8 mouse cellular contexts compared by ENCODE assay signal in genomic region chr5:140827896-140828295, GRCm38 (mm10). TPM values are rescaled to one million over a fixed set of nuclear protein-coding genes. Genes with fewer than 3 reads are reported as not detected.
DNase-seq lines count a peak whose midpoint lies in the region; ATAC-seq and TF ChIP-seq lines count a peak whose summit lies in the region.

No protein-coding gene starts in this region.

- H3K27ac ChIP-seq in lung, embryonic 15.5 days: peak overlapping the region; percentile 51
- no peak overlapping the region for H3K27ac ChIP-seq in hindbrain, embryonic 12.5 days
- peak overlapping the region; percentile 57 for H3K27ac ChIP-seq in lung, embryonic 16.5 days (ENCODE audit: low read length)
- H3K27ac ChIP-seq in testis, adult 2 months (ENCODE audit: control insufficient read depth, insufficient read depth, low read depth, low read length): peak overlapping the region; percentile 72

- H3K36me3 ChIP-seq in lung, embryonic 15.5 days: no peaks in the 10 kb centered on the region
- H3K36me3 ChIP-seq in hindbrain, embryonic 12.5 days: 0 out of 2 replicates have a peak, but pooled peaks cover 4% of the 10 kb centered on the region
- peaks cover 2% of the 10 kb centered on the region; the same call in 1 of the 2 replicates for H3K36me3 ChIP-seq in lung, embryonic 16.5 days (ENCODE audit: control insufficient read depth, insufficient read depth, low read length)
- no peaks in the 10 kb centered on the region for H3K36me3 ChIP-seq in testis, adult 2 months (ENCODE audit: control insufficient read depth, insufficient read depth, low read length)

- WGBS in lung, embryonic 15.5 days: 29% methylated on average over 8 of the region's 8 CpGs
- 22% methylated on average over 8 of the region's 8 CpGs for WGBS in lung, adult 2 months
- WGBS in hindbrain, embryonic 12.5 days: 76% methylated on average over 8 of the region's 8 CpGs
- WGBS in lung, embryonic 16.5 days: 25% methylated on average over 8 of the region's 8 CpGs

- peak overlapping the region; percentile 25 for H3K9ac ChIP-seq in lung, embryonic 15.5 days
- H3K9ac ChIP-seq in hindbrain, embryonic 12.5 days: no peak overlapping the region
- peak overlapping the region; percentile 45; the same call in 1 of the 2 replicates for H3K9ac ChIP-seq in lung, embryonic 16.5 days (ENCODE audit: low read length)

- H3K4me1 ChIP-seq in lung, embryonic 15.5 days: peaks cover 36% of the 10 kb centered on the region
- H3K4me1 ChIP-seq in lung, adult 2 months (ENCODE audit: control insufficient read depth, insufficient read depth, low read length): peaks cover 24% of the 10 kb centered on the region
- peaks cover 43% of the 10 kb centered on the region for H3K4me1 ChIP-seq in hindbrain, embryonic 12.5 days
- H3K4me1 ChIP-seq in lung, embryonic 16.5 days (replicated peaks; ENCODE audit: control insufficient read depth, insufficient read depth, low read length): peaks cover 33% of the 10 kb centered on the region
- peaks cover 10% of the 10 kb centered on the region for H3K4me1 ChIP-seq in testis, adult 2 months (ENCODE audit: control insufficient read depth, insufficient read depth, low read length)

- no peaks in the 10 kb centered on the region for H3K27me3 ChIP-seq in lung, embryonic 15.5 days
- no peaks in the 10 kb centered on the region for H3K27me3 ChIP-seq in hindbrain, embryonic 12.5 days
- no peaks in the 10 kb centered on the region for H3K27me3 ChIP-seq in lung, embryonic 16.5 days (ENCODE audit: control insufficient read depth, insufficient read depth, low read depth, low read length)
- no peaks in the 10 kb centered on the region for H3K27me3 ChIP-seq in testis, adult 2 months (ENCODE audit: control insufficient read depth, insufficient read depth, low read length)

- no peak for ATAC-seq in lung, embryonic 15.5 days (ENCODE audit: borderline replicate concordance, extremely low read depth, low FRiP score, low TSS enrichment)
- no peak for ATAC-seq in hindbrain, embryonic 12.5 days (ENCODE audit: low FRiP score)
- no peak for ATAC-seq in lung, embryonic 16.5 days (ENCODE audit: low read depth)

- TF ChIP-seq CTCF in lung, adult 2 months (IDR thresholded peaks at IDR 0.05; ENCODE audit: insufficient read depth, low read length): no peak
- no peak for TF ChIP-seq CTCF in testis, adult 2 months (IDR thresholded peaks at IDR 0.05; ENCODE audit: control insufficient read depth, insufficient read depth, insufficient replicate concordance, low read depth, low read length)

- intact Hi-C loops in left cerebral cortex, postnatal 25 days (cut with DNase I): loop anchor here (5.0 kb wide), 3 partner anchors 36 to 76 kb away; no protein-coding TSS in a partner anchor

- H3K4me2 ChIP-seq in lung, embryonic 15.5 days: peak overlapping the region; percentile 94
- peak overlapping the region; percentile 90 for H3K4me2 ChIP-seq in hindbrain, embryonic 12.5 days (replicated peaks)
- H3K4me2 ChIP-seq in lung, embryonic 16.5 days (ENCODE audit: low read depth, low read length): peak overlapping the region; percentile 86

- DNase-seq in lung, adult 2 months: no peak
- DNase-seq in layer of hippocampus, adult 8-10 months (ENCODE audit: low spot score in 2 of 2): no peak
- DNase-seq in cerebellum, adult 9-10 months: no peak
- no peak for DNase-seq in left cerebral cortex, postnatal 25 days (ENCODE audit: low spot score in 2 of 2)

- peak overlapping the region; percentile 92 for H3K4me3 ChIP-seq in lung, embryonic 15.5 days
- no peak overlapping the region for H3K4me3 ChIP-seq in lung, adult 2 months (replicated peaks; ENCODE audit: extremely low read depth, low read depth, low read length)
- H3K4me3 ChIP-seq in hindbrain, embryonic 12.5 days: 0 out of 2 replicates have a peak overlapping the region, but pooled peaks have one; percentile 8
- peak overlapping the region; percentile 90 for H3K4me3 ChIP-seq in lung, embryonic 16.5 days (ENCODE audit: low read length)
- no peak overlapping the region for H3K4me3 ChIP-seq in testis, adult 2 months (ENCODE audit: control insufficient read depth, low read depth, low read length)

- no peaks in the 10 kb centered on the region for H3K9me3 ChIP-seq in lung, embryonic 15.5 days
- no peaks in the 10 kb centered on the region for H3K9me3 ChIP-seq in hindbrain, embryonic 12.5 days (replicated peaks)
- H3K9me3 ChIP-seq in lung, embryonic 16.5 days (ENCODE audit: control insufficient read depth, low read length): no peaks in the 10 kb centered on the region

- no peak for TF ChIP-seq POLR2A in lung, adult 2 months (IDR thresholded peaks at IDR 0.05; ENCODE audit: borderline replicate concordance, extremely low read depth, low read depth, low read length)
- TF ChIP-seq POLR2A in testis, adult 2 months (IDR thresholded peaks at IDR 0.05; ENCODE audit: control insufficient read depth, low read depth, low read length): no peak

RNA-seq across cellular contexts. Expression of gene Gna12, which starts 2.3 kb away (rescaled TPM):
- 50.9 and 59.9 TPM in 2 replicates for polyA plus RNA-seq in lung, embryonic 15.5 days (2015; fragmentation: Nextera tagmentation; extraction: Ambion mirVana)
- 112 and 120 TPM in 2 replicates for polyA plus RNA-seq in lung, adult 2 months (2012; rRNA removed)
- 57.8 and 60.5 TPM in 2 replicates for polyA plus RNA-seq in hindbrain, embryonic 12.5 days (2016; fragmentation: Nextera tagmentation; extraction: Ambion mirVana)
- 8.4 and 8.5 TPM in 2 replicates for polyA plus RNA-seq in lung, embryonic 16.5 days (2015; fragmentation: Nextera tagmentation; extraction: Ambion mirVana)
- 36.2 and 37.4 TPM in 2 replicates for polyA plus RNA-seq in testis, adult 2 months (2012; rRNA removed)
- 100 to 1,000 TPM in 1 of 4 experiments, 10 to 100 TPM in 3; 84.5 to 102 (median 90.0) TPM for total RNA-seq in layer of hippocampus, adult 8-10 months (2022)
- 10 to 100 TPM; 72.1 to 76.6 TPM for total RNA-seq in left cerebral cortex, postnatal 25 days (2021)

Comparison
In these comparisons a context has a peak if more than half of its experiments do, and no peak if none do; other contexts are left out.
1. H3K4me3 ChIP-seq: peak in lung, embryonic 15.5 days (single experiment), hindbrain, embryonic 12.5 days (single experiment) and lung, embryonic 16.5 days (single experiment); none in lung, adult 2 months (single experiment) and testis, adult 2 months (single experiment).
2. Peak in every context shown above with its lines, with median percentiles within 50 percentile points of each other: H3K4me2 ChIP-seq.